8 mouse cellular contexts compared by ENCODE assay signal in genomic region chr14:58070481-58071119, GRCm38 (mm10). TPM values are rescaled to one million over a fixed set of nuclear protein-coding genes. Genes with fewer than 3 reads are reported as not detected.
DNase-seq lines count a peak whose midpoint lies in the region; ATAC-seq lines count a peak whose summit lies in the region.

Gene Fgf9 (plus strand): TSS chr14:58070547.

- no peak for ATAC-seq in liver, embryonic 12.5 days

- no peaks in the 10 kb centered on the region; the same call in 1 of the 2 replicates for H3K4me1 ChIP-seq in brown adipose tissue, adult 24 weeks (ENCODE audit: control insufficient read depth, insufficient read depth, insufficient read length, low read length)
- H3K4me1 ChIP-seq in liver, embryonic 12.5 days = peaks cover 26% of the 10 kb centered on the region

- H3K4me2 ChIP-seq in liver, embryonic 12.5 days = peak within 1 kb of the TSS; percentile 71

- no peaks in the 10 kb centered on the region for H3K9me3 ChIP-seq in liver, embryonic 12.5 days (replicated peaks)

- peaks cover 79% of the 10 kb centered on the region for H3K27me3 ChIP-seq in liver, embryonic 12.5 days (replicated peaks)

- DNase-seq in ovary, postnatal 10 days (ENCODE audit: low spot score) = peak; percentile 6
- no peak for DNase-seq in ovary, postnatal 36 days (ENCODE audit: low spot score)
- peak; percentile 38 for DNase-seq in forelimb bud, embryonic 11.5 days (ENCODE audit: low read depth, low spot score)
- DNase-seq in kidney, adult 18-20 months = peak; percentile 66
- peak; percentile 74 for DNase-seq in retina, embryonic 14.5 days (ENCODE audit: low spot score)
- DNase-seq in right cerebral cortex, postnatal 36 days (ENCODE audit: low spot score in 2 of 2) = no peak

- under 1% methylated on average over 33 of the region's 33 CpGs for WGBS in liver, embryonic 12.5 days (ENCODE audit: insufficient replicate concordance)

- H3K9ac ChIP-seq in liver, embryonic 12.5 days = peak within 1 kb of the TSS; percentile 10; the same call in 1 of the 2 replicates

- H3K27ac ChIP-seq in brown adipose tissue, adult 24 weeks (replicated peaks; ENCODE audit: low read depth, low read length) = peak within 1 kb of the TSS; percentile 53
- H3K27ac ChIP-seq in liver, embryonic 12.5 days = no peak within 1 kb of the TSS

- no peaks in the 10 kb centered on the region for H3K36me3 ChIP-seq in liver, embryonic 12.5 days

- peak within 1 kb of the TSS; percentile 95 for H3K4me3 ChIP-seq in brown adipose tissue, adult 24 weeks (ENCODE audit: insufficient read depth, low read depth, low read length)
- H3K4me3 ChIP-seq in liver, embryonic 12.5 days = peak within 1 kb of the TSS; percentile 50

RNA-seq across cellular contexts. Expression of gene Fgf9, which starts in this region (rescaled TPM):
- 1.3 and 2.9 TPM in 2 replicates for polyA plus RNA-seq in brown adipose tissue, adult 24 weeks (2012; ENCODE audit: insufficient read depth, insufficient read length, missing spikeins)
- polyA plus RNA-seq in liver, embryonic 12.5 days (2016; fragmentation: Nextera tagmentation; extraction: Ambion mirVana) = 0.83 and 0.98 TPM in 2 replicates

Comparison
In these comparisons a context has a peak if more than half of its experiments do, and no peak if none do; other contexts are left out.
1. DNase-seq: peak in ovary, postnatal 10 days (single experiment), forelimb bud, embryonic 11.5 days (single experiment), kidney, adult 18-20 months (single experiment) and retina, embryonic 14.5 days (single experiment); none in ovary, postnatal 36 days (single experiment) and right cerebral cortex, postnatal 36 days (0 of 2).